Mouse (Mus musculus) spleen, embryonic (tissue): Measurements from ENCODE around the gene Ctxn1.
"Not testable (repeated sequence)": the region's sequence is repeated elsewhere in the genome, so short reads cannot be mapped to it uniquely, and the experiment has no call there.

Source experiments
- CTCF ChIA-PET: fragments of 350-600 bp; sonication (Branson Sonifier 250); formaldehyde crosslinking; loops from one replicate; lab custom pipeline; 2022; lab: Charles Lee

Ctxn1 gene

GRCm38 (mm10) chr8:4259125-4259804 lies at the start of gene Ctxn1:
Gene Ctxn1 (minus strand): TSS chr8:4259274.
- CTCF ChIA-PET, result interaction anchor here (0.5 to 0.9 kb wide), 2 partner anchors 25 to 595 kb away, joined by 3 to 4 read pairs; no protein-coding TSS in a partner anchor

DNA sequence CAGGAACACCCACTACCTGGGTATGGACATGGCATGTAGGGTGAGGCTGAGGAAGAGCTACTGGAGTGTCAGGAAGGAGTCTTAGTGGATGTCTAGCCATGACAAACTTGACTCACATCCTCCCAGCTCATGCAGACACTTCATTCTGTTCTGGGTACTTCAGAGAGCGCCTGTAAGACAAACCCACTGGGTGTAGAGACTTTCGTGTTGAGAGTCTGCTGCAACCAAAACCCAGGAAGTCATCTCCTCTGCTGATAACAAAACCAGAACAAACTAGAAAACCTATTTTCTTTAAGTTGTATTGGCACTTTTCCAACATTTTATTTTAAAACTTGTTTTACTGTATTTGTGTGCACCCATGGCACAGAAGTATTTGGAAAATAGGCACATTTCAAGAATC lies 46.8 kb upstream of the Ctxn1 start:
- CTCF ChIA-PET, result interaction anchor here (0.5 to 0.6 kb wide), 2 partner anchors 11 to 92 kb away, joined by 3 to 6 read pairs; no protein-coding TSS in a partner anchor

- CTCF ChIA-PET, result no interaction called here
These were observed 45.1 kb upstream of the Ctxn1 start for GRCm38 (mm10) chr8:4304124-4304547.

GRCm38 (mm10) chr8:4297822-4298221 lies 38.7 kb upstream of the Ctxn1 start:
- CTCF ChIA-PET, result no interaction called here

GRCm38 (mm10) chr8:4292738-4293137 lies 33.7 kb upstream of the Ctxn1 start:
- CTCF ChIA-PET, result no interaction called here

DNA sequence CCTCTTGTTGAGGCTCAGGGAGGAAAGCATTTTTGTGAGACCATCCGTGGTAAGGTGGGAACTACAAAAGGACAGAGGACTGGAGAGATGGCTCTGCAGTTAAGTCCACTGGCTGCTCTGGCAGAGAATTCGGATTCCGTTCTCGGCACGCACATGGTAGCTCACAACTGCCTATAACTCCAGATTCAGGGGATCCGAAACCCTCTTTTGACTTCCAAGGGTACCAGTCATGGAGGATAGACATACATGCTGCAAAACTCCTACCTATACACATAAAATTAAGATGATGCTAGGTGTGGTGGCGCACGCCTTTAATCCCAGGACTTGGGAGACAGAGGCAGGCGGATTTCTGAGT lies 17.0 kb upstream of the Ctxn1 start:
- CTCF ChIA-PET, result interaction anchor here (0.7 kb wide), 1 partner anchor 228 kb away, joined by 3 read pairs; no protein-coding TSS in a partner anchor

DNA sequence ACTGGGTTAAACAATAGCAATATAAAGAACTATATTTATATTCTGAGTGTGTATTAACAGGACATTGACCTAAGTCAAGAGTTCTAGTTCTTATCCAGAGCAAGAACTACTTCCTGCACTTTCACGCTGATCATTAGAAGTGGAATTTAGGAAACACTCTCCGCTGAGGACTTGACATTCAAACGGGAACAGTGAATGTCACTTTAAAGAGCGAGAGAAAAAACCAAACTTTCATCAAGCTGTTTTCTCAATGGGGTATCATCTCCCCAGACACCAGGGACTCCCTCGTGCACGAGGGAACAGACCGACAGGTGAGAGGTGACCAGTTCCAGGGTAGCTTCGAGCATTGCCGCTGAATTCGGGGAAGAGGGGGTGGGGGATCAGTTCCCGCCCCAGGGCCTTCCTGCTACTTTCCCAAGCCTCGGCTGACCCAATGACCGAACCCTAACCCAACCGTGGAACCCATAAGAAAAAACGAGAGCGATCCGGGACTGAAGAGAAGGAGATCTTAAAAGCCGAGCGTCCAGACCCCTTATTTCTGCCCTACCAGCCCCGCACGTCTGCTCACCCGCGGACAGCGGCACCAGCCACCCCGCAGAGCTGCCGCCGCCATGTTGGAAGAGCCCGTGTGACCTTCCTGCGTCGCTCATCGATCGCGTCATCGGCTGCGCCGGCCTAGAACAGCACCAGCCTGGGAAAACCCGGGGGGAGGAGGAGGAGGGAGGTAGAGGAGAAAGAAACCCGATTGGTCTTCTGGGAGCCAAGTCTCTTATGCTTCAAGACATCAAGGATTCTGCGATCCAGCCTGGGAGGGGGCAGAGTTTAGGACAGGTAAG lies 16.4 kb upstream of the Ctxn1 start, which contains the start of gene Timm44:
Gene Timm44 (minus strand): TSS at position 639 of the 836 bp plus-strand sequence.
- CTCF ChIA-PET, result no interaction called here

DNA sequence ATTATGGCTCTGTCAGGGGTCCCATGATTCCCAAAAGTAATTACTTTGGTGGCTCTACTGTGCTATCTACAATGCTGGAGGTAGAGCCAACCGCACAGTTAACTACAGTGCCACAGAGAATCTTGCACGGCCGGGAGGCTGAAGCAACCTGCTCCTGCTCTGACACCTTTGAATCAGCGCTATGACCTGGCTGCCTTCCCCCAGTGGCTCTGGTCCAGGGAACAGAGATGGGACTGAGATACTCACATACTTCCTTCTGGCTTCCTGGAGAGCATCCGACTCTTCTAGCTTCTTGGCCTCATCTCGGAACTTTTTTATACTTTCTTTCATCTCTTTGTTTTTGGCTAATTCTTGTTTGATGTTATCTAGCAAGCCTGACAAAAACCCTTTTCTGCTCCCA lies 10.5 kb upstream of the Ctxn1 start:
- CTCF ChIA-PET, result no interaction called here

DNA sequence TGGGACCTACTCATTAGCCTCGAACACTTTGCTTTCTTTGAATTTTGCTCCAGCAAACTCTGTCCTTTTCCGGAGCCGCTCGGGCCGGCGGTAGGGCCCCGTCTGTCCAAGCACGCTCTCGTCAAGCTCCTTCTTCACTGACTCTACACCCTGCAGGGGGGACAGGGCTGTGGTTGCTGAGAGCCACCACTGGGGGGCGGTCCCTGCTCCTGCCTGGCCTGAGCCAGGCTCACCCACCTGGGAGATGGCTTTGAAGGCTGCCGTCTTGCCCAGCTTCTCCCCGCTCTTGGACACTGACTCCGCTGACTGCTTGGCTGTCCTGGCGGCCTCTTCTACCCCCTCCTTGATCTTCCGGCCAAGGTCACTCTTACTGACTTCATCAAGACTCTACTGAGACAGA lies 8.6 kb upstream of the Ctxn1 start:
- CTCF ChIA-PET, result interaction anchor here (1.0 to 1.1 kb wide), 2 partner anchors 45 to 56 kb away, joined by 3 read pairs; no protein-coding TSS in a partner anchor

DNA sequence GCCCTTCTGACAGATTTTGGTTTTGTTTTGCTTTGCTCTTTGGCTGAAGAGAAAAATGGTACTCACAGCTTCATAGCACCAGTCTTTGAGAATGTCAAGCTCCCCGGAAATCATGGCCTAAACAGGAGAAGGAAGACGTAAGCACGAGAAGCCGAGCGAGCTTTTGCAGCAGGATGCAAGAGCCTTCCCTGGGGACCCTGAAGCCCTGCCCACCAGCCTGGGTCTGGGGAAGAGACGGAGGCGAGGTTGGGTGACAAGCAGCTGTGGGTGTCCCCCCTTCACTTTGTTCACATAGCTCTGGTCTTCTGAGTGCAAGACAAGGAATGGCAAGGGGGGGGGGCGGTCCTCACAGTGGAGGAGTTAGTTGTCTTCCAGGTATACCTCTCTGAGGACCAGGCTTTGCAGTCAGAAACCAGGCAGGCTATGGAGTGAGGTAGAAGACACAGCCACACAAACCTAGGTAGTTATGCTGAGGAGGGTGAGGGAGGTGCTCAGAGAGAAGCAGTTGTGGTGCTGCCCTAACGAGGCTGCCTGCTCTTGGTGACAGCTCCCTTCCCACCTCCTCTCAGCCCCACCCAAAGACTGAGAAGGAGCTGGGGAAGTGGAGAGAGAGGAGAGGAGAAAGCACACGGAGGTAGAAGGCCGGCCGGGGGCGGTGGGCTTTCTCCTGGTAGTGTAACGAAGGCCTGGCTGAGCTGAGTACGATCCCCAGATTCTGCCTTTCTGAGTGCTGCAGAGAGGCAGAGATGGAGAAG lies 6.3 kb upstream of the Ctxn1 start:
- CTCF ChIA-PET, result interaction anchor here (0.6 kb wide), 1 partner anchor 12 kb away, joined by 6 read pairs; no protein-coding TSS in a partner anchor

DNA sequence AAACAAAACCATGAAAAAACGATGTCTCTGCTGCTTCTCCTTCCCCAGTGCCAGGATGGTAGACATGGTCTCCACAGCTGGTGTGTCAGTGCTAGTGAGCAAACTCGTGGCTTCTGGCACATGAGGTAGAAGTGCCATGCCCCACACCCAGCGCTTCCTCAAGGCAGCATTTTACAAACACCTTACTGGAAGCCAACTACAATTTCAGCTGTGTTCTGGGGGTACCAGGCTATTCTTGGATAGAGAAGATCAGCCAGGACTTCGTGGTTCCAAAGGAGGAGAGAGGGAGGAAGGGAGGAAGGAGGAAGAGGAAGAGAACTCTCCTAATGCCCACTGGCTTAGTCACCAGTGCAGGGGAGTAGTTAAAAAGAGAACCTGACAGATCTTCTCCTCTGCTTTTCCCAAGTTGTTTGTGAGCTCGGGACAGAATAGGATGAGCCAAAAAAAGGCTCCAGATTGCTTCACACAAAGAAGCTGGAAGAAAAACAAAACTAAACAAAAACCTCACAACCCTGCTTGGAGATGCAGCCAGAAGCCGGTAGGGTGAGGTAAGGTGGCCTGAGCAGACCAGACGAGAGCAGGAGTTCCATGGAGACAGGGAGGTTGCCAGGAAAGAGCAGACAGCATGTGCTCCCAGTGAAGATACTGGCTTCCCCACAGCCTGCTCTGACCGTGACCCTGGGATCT lies 4.2 kb upstream of the Ctxn1 start:
- CTCF ChIA-PET, result no interaction called here

GRCm38 (mm10) chr8:4259805-4260170 lies 714 bp upstream of the Ctxn1 start:
- CTCF ChIA-PET, result no interaction called here

DNA sequence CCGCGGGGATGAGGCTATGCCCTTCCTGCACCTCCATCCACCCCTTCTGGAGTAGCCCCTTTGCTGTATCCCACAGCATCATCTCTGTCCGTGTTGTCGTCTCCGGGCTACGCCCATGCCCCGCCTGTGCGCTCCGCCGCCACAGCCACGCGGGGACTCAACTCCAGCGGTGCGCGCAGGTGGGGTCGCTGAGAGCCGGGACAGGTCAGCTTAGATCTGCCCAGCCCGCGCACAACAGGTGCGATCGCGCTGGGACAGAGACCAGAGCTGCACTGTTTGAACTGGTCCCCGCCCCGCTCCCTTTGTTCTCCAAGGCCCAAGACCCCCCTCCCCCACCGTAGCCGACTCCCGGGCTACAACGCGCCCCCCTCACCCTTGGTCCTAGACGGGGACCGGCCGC lies 396 bp downstream of the Ctxn1 start:
- CTCF ChIA-PET, result interaction anchor here (0.5 to 0.9 kb wide), 2 partner anchors 26 to 594 kb away, joined by 3 to 4 read pairs; no protein-coding TSS in a partner anchor

DNA sequence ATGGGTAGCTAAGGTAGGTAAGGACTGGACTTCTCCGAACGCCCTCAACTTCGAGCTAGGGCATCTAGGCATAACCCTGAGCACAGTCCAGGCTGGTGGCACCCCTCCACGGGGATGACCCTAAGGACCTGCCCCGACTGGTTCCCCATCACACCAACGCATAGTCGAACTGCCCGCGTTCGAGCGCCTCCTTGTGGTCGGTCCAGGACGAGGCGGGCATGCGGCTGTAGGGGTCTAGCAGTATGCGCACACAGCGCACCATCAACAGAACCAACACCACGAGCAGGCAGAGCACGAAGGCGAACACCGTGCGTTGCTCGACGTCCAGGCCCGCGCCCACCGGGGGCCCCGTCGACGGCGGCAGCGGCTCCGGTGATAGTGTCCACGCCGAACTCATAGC lies 841 bp downstream of the Ctxn1 start:
- CTCF ChIA-PET, result interaction anchor here (0.5 to 0.9 kb wide), 2 partner anchors 26 to 594 kb away, joined by 3 to 4 read pairs; no protein-coding TSS in a partner anchor

GRCm38 (mm10) chr8:4257350-4257749 lies 1.7 kb downstream of the Ctxn1 start:
- CTCF ChIA-PET, result interaction anchor here (0.6 to 1.2 kb wide), 3 partner anchors 18 to 67 kb away, joined by 3 to 8 read pairs (median 5); partner anchors contain the start of genes Ccl25, Gm49320 and Map2k7

GRCm38 (mm10) chr8:4256911-4257310 lies 2.2 kb downstream of the Ctxn1 start:
- CTCF ChIA-PET, result interaction anchor here (0.6 to 1.2 kb wide), 3 partner anchors 18 to 68 kb away, joined by 3 to 8 read pairs (median 5); partner anchors contain the start of genes Ccl25, Gm49320 and Map2k7

- CTCF ChIA-PET, result not testable (repeated sequence)
These were observed 3.6 kb downstream of the Ctxn1 start for GRCm38 (mm10) chr8:4255471-4255870.

DNA sequence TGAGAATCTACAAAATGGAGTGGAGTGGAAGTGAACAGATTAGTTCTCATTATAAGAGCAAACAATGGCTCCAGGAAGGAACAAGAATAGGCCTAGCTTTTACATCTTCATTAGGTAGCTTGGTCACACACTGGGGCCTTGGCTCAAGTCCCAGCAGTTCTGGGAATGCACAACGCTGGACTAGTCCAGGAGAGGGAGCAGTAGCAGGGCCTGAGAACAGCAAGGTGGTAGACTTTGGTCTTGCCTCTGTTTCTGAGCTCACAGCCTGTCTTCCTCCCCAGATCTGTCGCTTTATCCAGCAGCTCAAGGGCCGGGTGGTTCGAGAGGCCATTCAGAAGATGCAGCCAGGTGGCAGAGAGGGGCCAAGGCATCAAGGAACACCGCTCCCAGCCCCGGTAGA lies 5.1 kb downstream of the Ctxn1 start:
- CTCF ChIA-PET, result interaction anchor here (0.6 kb wide), 1 partner anchor 11 kb away, joined by 6 read pairs; no protein-coding TSS in a partner anchor

GRCm38 (mm10) chr8:4252934-4253841 lies 5.9 kb downstream of the Ctxn1 start, which contains the start of gene Snapc2:
Gene Snapc2 (plus strand): TSS chr8:4253080.
- CTCF ChIA-PET, result interaction anchor here (0.6 to 1.1 kb wide), 2 partner anchors 12 to 344 kb away, joined by 3 to 6 read pairs; no protein-coding TSS in a partner anchor
